Mouse (Mus musculus): ENCODE measurements around the gene Ppp2r5e.

GRCm38 (mm10) chr12:75446245-75446644, 149.8 kb downstream of the Ppp2r5e start:
- TF ChIP-seq CTCF (IDR thresholded peaks at IDR 0.05; ENCODE audit: low read depth), result no peak
- no peak for TF ChIP-seq EP300 (IDR thresholded peaks at IDR 0.05; ENCODE audit: low read depth)
